Mouse (Mus musculus) gastrocnemius, postnatal 36 days (tissue): Measurements from ENCODE around the gene Fam117a. TPM values are rescaled to one million over a fixed set of nuclear protein-coding genes. Genes with fewer than 3 reads are reported as not detected.

Experiments used
- DNase-seq, 2 experiments: peaks; one replicate each; pipeline ENCODE4 v3.0.0; 2022
- intact Hi-C: fragments of 180-260 bp; cut with DNase I; formaldehyde crosslinking; loops from one replicate; pipeline ENCODE4 v1.15.1; 2025
- total RNA-seq, 2 experiments: library from RNA; stranded (reverse); gene quantifications; 2 replicates each; pipeline ENCODE4 v1.2.3; 2021

The Fam117a gene
- total RNA-seq, 2 experiments from 2014 or later, result 2.0 to 2.2 TPM

- intact Hi-C loops, result loop anchor here (5.0 kb wide), 1 partner anchor 51 kb away; no protein-coding TSS in a partner anchor
- no peak for DNase-seq
Measured at GRCm38 (mm10) chr11:95411453-95412013, 74.7 kb downstream of the Fam117a start.

- intact Hi-C loops, result loop anchor here (5.0 kb wide), 1 partner anchor 50 kb away; no protein-coding TSS in a partner anchor
- no peak for DNase-seq
Measured at GRCm38 (mm10) chr11:95412615-95413014, 75.8 kb downstream of the Fam117a start.

GRCm38 (mm10) chr11:95413641-95414535 is 77.1 kb downstream of the Fam117a start, which contains the start of gene Spop:
Gene Spop (plus strand): TSS chr11:95414080.
- intact Hi-C loops, result loop anchor here (5.0 kb wide), 1 partner anchor 48 kb away; no protein-coding TSS in a partner anchor
- peak; percentile 91 to 93 for DNase-seq

- DNase-seq, result peak; percentile 93 to 94
- intact Hi-C loops, result loop anchor here (5.0 kb wide), 1 partner anchor 48 kb away; no protein-coding TSS in a partner anchor
Measured at GRCm38 (mm10) chr11:95414536-95415161, 77.8 kb downstream of the Fam117a start.

GRCm38 (mm10) chr11:95415931-95416330 is 79.1 kb downstream of the Fam117a start:
- intact Hi-C loops, result no loop called here
- no peak for DNase-seq

- intact Hi-C loops, result no loop called here
- DNase-seq, result no peak
Measured at GRCm38 (mm10) chr11:95417341-95417740, 80.5 kb downstream of the Fam117a start.

GRCm38 (mm10) chr11:95420880-95421435 is 84.1 kb downstream of the Fam117a start:
- no peak for DNase-seq
- intact Hi-C loops, result no loop called here

- DNase-seq, result no peak
- intact Hi-C loops, result no loop called here
Measured at GRCm38 (mm10) chr11:95423505-95423904, 86.7 kb downstream of the Fam117a start.

GRCm38 (mm10) chr11:95431344-95431743 is 94.5 kb downstream of the Fam117a start:
- intact Hi-C loops, result no loop called here
- no peak for DNase-seq

Other genes with a start within 250 kb of the Fam117a start
- gene Dlx3, start 216.9 kb upstream of the Fam117a start, total RNA-seq, result not detected
- not detected for gene Dlx4, start 190.8 kb upstream of the Fam117a start, total RNA-seq
- not detected for gene Tac4, start 75.5 kb upstream of the Fam117a start, total RNA-seq
- gene Kat7, start 26.8 kb upstream of the Fam117a start, total RNA-seq, result 10 to 100 TPM; 20.8 to 25.1 TPM
- 10 to 100 TPM; 39.5 to 46.8 TPM for gene Slc35b1, start 47.7 kb downstream of the Fam117a start, total RNA-seq
- 100 to 1,000 TPM; 178 to 196 TPM for gene Spop, start 77.1 kb downstream of the Fam117a start, total RNA-seq
- under 1 TPM; 0.15 to 0.20 TPM for gene Nxph3, start 177.6 kb downstream of the Fam117a start, total RNA-seq